Mouse (Mus musculus) neural tube, embryonic 11.5 days (tissue): Measurements from ENCODE around the gene Aldh16a1. TPM values are rescaled to one million over a fixed set of nuclear protein-coding genes. Genes with fewer than 3 reads are reported as not detected.
"Not testable (repeated sequence)": the region's sequence is repeated elsewhere in the genome, so short reads cannot be mapped to it uniquely, and the experiment has no call there.

ENCODE experiments used
- ATAC-seq: fragments of 200-750 bp; cut with Nextera tagmentation; 2 replicates; pipeline ENCODE4 v1.8.0; 2017; ENCODE audit warnings: moderate number of reproducible peaks, mild to moderate bottlenecking, moderate TSS enrichment, moderate library complexity; ENCODE audit not compliant: insufficient read depth, low FRiP score, low TSS enrichment
- DNase-seq: peaks from one replicate; pipeline ENCODE4 v3.0.0-alpha.2; 2015; ENCODE audit warnings: low spot score
- H3K27ac ChIP-seq: fragments of 300-500 bp; sonication (generic); 2 replicates; pipeline ENCODE4 v1.5.1; 2014; ENCODE audit warnings: low read depth, mild to moderate bottlenecking, low read length
- H3K27me3 ChIP-seq: fragments of 300-500 bp; sonication (generic); 2 replicates; pipeline ENCODE4 v1.6.1; 2014; ENCODE audit warnings: mild to moderate bottlenecking, low read length, mixed read lengths; ENCODE audit not compliant: control insufficient read depth, insufficient read depth
- H3K36me3 ChIP-seq: fragments of 300-500 bp; sonication (generic); 2 replicates; pipeline ENCODE4 v1.6.1; 2014; ENCODE audit warnings: mild to moderate bottlenecking, low read length, moderate library complexity, mixed read lengths; ENCODE audit not compliant: control insufficient read depth, insufficient read depth
- H3K4me1 ChIP-seq: fragments of 300-500 bp; sonication (generic); 2 replicates; pipeline ENCODE4 v1.6.1; 2014; ENCODE audit warnings: low read length, mixed read lengths; ENCODE audit not compliant: control insufficient read depth, insufficient read depth
- H3K4me2 ChIP-seq: fragments of 300-500 bp; sonication (generic); 2 replicates; pipeline ENCODE4 v1.6.1; 2014; ENCODE audit warnings: low read depth, mild to moderate bottlenecking, moderate library complexity
- H3K4me3 ChIP-seq: fragments of 300-500 bp; sonication (generic); 2 replicates; pipeline ENCODE4 v1.5.1; 2014; ENCODE audit warnings: low read depth, low read length
- H3K9ac ChIP-seq: fragments of 300-500 bp; sonication (generic); 2 replicates; pipeline ENCODE4 v1.6.1; 2014; ENCODE audit warnings: mild to moderate bottlenecking, low read length
- H3K9me3 ChIP-seq: fragments of 300-500 bp; sonication (generic); 2 replicates; pipeline ENCODE4 v1.6.1; 2016; ENCODE audit warnings: low read length; ENCODE audit not compliant: control insufficient read depth
- WGBS: fragments of 180-500 bp; shearing (Covaris S2); extraction: QIAGEN DNeasy Blood & Tissue Kit; methylation state at CpG from one replicate; pipeline ENCODE4 v1.1.7; 2014; 5-methylcytosine and 5-hydroxymethylcytosine counted together
- polyA plus RNA-seq: library from polyadenylated mRNA; unstranded; fragments of >200 nt; fragmentation: Nextera tagmentation; extraction: Ambion mirVana; gene quantifications from 2 replicates; pipeline ENCODE4 v1.2.1, GENCODE M21; 2014

The Aldh16a1 gene
- polyA plus RNA-seq, 1 experiment from 2014 or later, result 37.6 TPM

DNA sequence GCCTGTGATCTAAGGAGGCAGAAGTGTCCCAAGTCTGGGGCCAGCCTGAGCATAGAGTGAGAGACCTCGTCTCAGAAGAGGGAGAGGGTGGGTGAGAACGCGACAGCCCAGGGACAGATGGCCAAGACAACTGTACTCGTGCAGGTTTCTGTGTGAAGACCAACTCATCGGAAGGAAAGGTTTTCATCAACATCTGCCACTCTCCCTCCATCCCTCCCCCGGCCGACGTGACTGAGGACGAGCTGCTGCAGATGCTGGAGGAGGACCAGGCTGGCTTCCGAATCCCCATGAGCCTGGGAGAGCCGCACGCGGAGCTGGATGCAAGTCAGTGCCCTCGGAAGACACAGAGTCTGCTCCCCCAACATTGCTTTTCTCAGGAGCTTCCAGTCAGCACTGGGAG, 3.1 kb upstream of the Aldh16a1 start:
- 0 out of 2 replicates have a peak, but pooled peaks cover 3% of the 10 kb centered on the region for H3K36me3 ChIP-seq
- no peak overlapping the region for H3K27ac ChIP-seq
- H3K9ac ChIP-seq, result no peak overlapping the region
- H3K27me3 ChIP-seq, result peaks cover 2% of the 10 kb centered on the region; the same call in 1 of the 2 replicates
- DNase-seq (no peak), ATAC-seq (no peak)
- H3K4me1 ChIP-seq, result peaks cover 10% of the 10 kb centered on the region
- no peak overlapping the region for H3K4me3 ChIP-seq
- no peak overlapping the region for H3K4me2 ChIP-seq
- WGBS, result 90% methylated on average over 14 of the region's 14 CpGs
- H3K9me3 ChIP-seq, result no peaks in the 10 kb centered on the region

- Histone ChIP-seq H3K9ac (no peak overlapping the region), H3K9me3 (no peaks in the 10 kb centered on the region), H3K4me2 (no peak overlapping the region), H3K27me3 (no peaks in the 10 kb centered on the region), H3K4me1 (peaks cover 5% of the 10 kb centered on the region), H3K27ac (no peak overlapping the region), H3K4me3 (no peak overlapping the region), H3K36me3 (0 out of 2 replicates have a peak, but pooled peaks cover 3% of the 10 kb centered on the region)
- DNase-seq (no peak), ATAC-seq (no peak)
- 96% methylated on average over 15 of the region's 15 CpGs for WGBS
These were observed 1.8 kb upstream of the Aldh16a1 start for GRCm38 (mm10) chr7:45156206-45156605.

GRCm38 (mm10) chr7:45155590-45155989, 1.2 kb upstream of the Aldh16a1 start:
- Histone ChIP-seq H3K27me3 (no peaks in the 10 kb centered on the region), H3K9me3 (no peaks in the 10 kb centered on the region), H3K4me1 (peaks cover 5% of the 10 kb centered on the region), H3K9ac (no peak overlapping the region), H3K4me3 (no peak overlapping the region), H3K27ac (no peak overlapping the region), H3K4me2 (no peak overlapping the region), H3K36me3 (0 out of 2 replicates have a peak, but pooled peaks cover 3% of the 10 kb centered on the region)
- no peak for ATAC-seq
- 84% methylated on average over 9 of the region's 9 CpGs for WGBS
- DNase-seq, result no peak

DNA sequence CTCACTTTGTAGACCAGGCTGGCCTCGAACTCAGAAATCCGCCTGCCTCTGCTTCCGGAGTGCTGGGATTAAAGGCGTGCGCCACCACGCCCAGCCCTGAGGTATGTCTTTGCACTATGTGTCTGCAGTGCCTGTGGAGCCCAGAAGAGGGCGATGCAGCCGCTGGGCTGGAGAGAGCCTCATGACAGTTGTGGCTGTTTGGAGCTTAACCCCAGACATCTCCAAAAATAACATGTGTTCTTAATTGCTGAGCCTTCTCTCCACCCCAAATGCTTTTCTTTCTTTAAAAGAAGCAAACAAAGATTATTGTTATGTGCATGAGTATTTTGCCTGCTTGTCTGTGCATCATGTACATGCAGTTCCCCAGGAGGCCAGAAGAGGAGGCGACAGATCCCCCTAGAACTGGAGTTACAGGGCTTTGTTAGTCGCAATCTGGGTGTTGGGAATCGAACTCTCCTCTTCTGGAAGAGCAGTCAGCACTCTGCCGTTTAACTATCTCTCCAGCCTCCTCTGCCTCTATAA, 670 bp upstream of the Aldh16a1 start:
- WGBS, result 78% methylated on average over 12 of the region's 12 CpGs
- DNase-seq (peak; percentile 54), ATAC-seq (0 out of 2 replicates have a peak, but pooled peaks have one; percentile 1)
- H3K36me3 ChIP-seq, result 0 out of 2 replicates have a peak, but pooled peaks cover 3% of the 10 kb centered on the region
- H3K4me2 ChIP-seq, result peak overlapping the region; percentile 43
- H3K27ac ChIP-seq, result no peak overlapping the region
- no peaks in the 10 kb centered on the region for H3K9me3 ChIP-seq
- H3K9ac ChIP-seq, result no peak overlapping the region
- peaks cover 5% of the 10 kb centered on the region for H3K4me1 ChIP-seq
- H3K27me3 ChIP-seq, result no peaks in the 10 kb centered on the region
- peak overlapping the region; percentile 55 for H3K4me3 ChIP-seq

DNA sequence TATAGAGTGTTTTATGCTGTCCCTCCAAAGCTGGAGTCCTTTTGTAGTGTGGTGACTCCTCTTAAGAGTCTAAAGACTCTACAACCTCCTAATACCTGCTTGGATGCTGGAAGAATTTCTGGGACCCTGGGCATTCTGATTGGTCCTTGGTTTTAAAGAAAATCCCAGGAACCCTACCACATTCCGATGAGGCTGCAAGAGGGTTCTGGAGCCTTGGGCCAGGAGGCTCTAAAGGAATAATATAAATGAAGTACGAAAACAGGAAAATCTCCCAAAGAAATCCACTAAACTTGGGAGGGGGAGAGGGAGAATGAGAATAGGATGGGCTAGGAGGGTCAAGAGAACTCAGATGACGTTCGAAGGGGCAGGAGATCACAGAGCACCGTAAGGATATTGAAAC, 798 bp downstream of the Aldh16a1 start:
- Histone ChIP-seq H3K4me3 (peak overlapping the region; percentile 55), H3K9ac (peak overlapping the region; percentile 77), H3K36me3 (no peaks in the 10 kb centered on the region), H3K27ac (peak overlapping the region; percentile 50), H3K4me2 (peak overlapping the region; percentile 81), H3K4me1 (peaks cover 5% of the 10 kb centered on the region), H3K27me3 (no peaks in the 10 kb centered on the region), H3K9me3 (no peaks in the 10 kb centered on the region)
- WGBS, result 5% methylated on average over 5 of the region's 5 CpGs
- ATAC-seq (no peak), DNase-seq (no peak)

DNA sequence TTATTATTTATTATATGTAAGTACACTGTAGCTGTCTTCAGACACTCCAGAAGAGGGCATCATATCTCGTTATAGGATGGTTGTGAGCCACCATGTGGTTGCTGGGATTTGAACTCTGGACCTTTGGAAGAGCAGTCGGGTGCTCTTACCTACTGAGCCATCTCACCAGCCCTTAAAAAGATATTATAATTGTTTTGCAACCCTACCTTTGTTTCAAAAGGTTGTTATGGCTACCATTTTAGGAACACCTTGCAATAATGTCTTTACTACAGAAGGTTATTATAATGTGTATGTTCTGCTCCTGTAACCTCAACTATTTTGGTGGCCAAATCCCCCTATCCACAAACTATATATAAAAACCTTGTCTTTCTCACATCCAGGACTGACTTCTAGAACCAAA, 1.3 kb downstream of the Aldh16a1 start:
- not testable (repeated sequence) for H3K27ac ChIP-seq, ATAC-seq, H3K4me2 ChIP-seq, H3K9me3 ChIP-seq, DNase-seq, H3K27me3 ChIP-seq, H3K9ac ChIP-seq, H3K36me3 ChIP-seq, H3K4me1 ChIP-seq
- H3K4me3 ChIP-seq, result peak overlapping the region; percentile 55
- 86% methylated on average over 2 of the region's 2 CpGs for WGBS

GRCm38 (mm10) chr7:45151303-45151702, 3.1 kb downstream of the Aldh16a1 start:
- no peak for DNase-seq
- H3K4me3 ChIP-seq, result no peak overlapping the region
- 57% methylated on average over 11 of the region's 11 CpGs for WGBS

GRCm38 (mm10) chr7:45150321-45150720, 4.1 kb downstream of the Aldh16a1 start:
- Histone ChIP-seq H3K27ac (no peak overlapping the region), H3K4me2 (no peak overlapping the region), H3K4me1 (peaks cover 5% of the 10 kb centered on the region), H3K27me3 (no peaks in the 10 kb centered on the region), H3K9ac (no peak overlapping the region), H3K9me3 (no peaks in the 10 kb centered on the region), H3K4me3 (no peak overlapping the region), H3K36me3 (peaks cover 2% of the 10 kb centered on the region; the same call in 1 of the 2 replicates)
- DNase-seq (no peak), ATAC-seq (no peak)
- 60% methylated on average over 4 of the region's 4 CpGs for WGBS

More at GRCm38 (mm10) chr7:45151303-45151702, 3.1 kb downstream of the Aldh16a1 start:
- H3K9ac ChIP-seq, result no peak overlapping the region
- no peaks in the 10 kb centered on the region for H3K9me3 ChIP-seq
- no peaks in the 10 kb centered on the region for H3K27me3 ChIP-seq
- H3K36me3 ChIP-seq, result peaks cover 2% of the 10 kb centered on the region; the same call in 1 of the 2 replicates
- no peak for ATAC-seq
- no peak overlapping the region for H3K27ac ChIP-seq
- peaks cover 5% of the 10 kb centered on the region for H3K4me1 ChIP-seq
- H3K4me2 ChIP-seq, result no peak overlapping the region

DNA sequence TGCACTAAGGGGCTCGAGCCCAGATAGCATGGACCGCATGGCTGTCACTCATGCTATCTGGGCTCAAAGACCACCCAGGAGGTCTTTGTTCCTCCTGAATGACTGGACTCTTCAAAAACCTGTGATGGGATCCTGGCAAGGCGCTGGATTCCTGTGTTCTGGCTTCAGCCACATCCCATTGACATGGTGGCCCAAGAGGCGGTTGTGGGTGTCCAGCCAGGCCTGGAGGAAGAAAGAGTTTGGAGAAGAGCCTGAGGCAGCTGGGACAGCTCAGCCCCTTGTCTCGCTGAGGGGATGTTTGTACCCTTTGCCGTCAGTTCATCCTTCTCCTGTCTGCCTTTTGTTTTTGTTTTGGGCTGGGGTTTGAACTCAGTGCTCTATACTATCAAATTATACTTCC, 4.8 kb downstream of the Aldh16a1 start:
- no peak for ATAC-seq
- peaks cover 5% of the 10 kb centered on the region for H3K4me1 ChIP-seq
- no peak overlapping the region for H3K4me2 ChIP-seq
- H3K9me3 ChIP-seq, result no peaks in the 10 kb centered on the region
- H3K4me3 ChIP-seq, result no peak overlapping the region
- no peaks in the 10 kb centered on the region for H3K27me3 ChIP-seq
- WGBS, result 41% methylated on average over 6 of the region's 6 CpGs
- no peak for DNase-seq
- no peak overlapping the region for H3K9ac ChIP-seq
- H3K36me3 ChIP-seq, result peaks cover 2% of the 10 kb centered on the region; the same call in 1 of the 2 replicates
- no peak overlapping the region for H3K27ac ChIP-seq
